Mouse (Mus musculus): Measurements from ENCODE around the gene Palm2. TPM values are rescaled to one million over a fixed set of nuclear protein-coding genes. Genes with fewer than 3 reads are reported as not detected.
"Not testable (repeated sequence)": the region's sequence is repeated elsewhere in the genome, so short reads cannot be mapped to it uniquely, and the experiment has no call there.

The Palm2 gene
- total RNA-seq (2014; rRNA removed) (26.4 and 27.8 TPM in 2 replicates), polyA plus RNA-seq (2015; fragmentation: Nextera tagmentation; extraction: Ambion mirVana) (19.8 and 33.1 TPM in 2 replicates)

DNA sequence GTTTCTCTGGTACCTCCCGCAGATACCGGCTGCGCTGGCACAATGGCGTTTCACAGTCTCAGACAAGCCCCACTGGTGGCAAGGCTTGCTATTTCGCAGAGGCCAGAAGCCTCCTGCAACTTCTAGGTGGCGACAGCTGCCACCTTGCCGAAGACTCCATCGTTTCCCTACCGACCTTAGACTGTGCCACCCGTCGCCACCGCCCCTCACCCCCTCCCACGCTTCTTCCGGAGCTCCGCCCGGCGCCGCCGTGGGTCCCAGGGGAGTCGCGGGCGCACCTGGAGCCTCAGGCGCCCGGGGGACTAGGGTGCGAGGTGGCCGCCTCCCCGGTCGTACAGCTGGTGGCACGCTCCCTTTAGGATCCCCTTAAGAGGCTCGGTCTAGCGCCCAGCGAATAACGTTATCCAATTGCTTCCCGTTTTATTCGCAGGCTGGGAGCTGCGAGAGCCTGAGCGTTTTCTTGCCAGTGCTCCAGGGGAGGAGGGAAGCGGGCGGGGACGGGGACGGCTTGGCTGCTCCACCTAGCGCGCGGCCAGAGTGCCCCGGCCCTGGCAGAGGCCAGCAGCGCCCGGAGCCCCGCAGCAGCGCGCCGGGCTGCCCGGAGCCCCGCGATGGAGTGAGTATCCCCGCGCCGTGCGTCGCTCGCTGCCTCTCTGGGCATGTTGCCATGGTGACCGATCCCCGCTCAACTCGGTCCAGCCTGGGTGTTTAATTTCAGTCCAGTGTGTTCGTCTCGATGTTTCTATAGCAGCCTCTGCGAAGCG lies at the start of gene Palm2:
Gene Palm2 (plus strand): TSS at position 307 of the 764 bp plus-strand sequence.
- WGBS: under 1% methylated on average over 59 of the region's 67 CpGs
- DNase-seq (ENCODE audit: low spot score) (peak; percentile 85), ATAC-seq (ENCODE audit: low FRiP score) (peak; percentile 83)
- H3K4me2 ChIP-seq (ENCODE audit: low read depth, low read length, poor library complexity, severe bottlenecking): peak within 1 kb of the TSS; percentile 70
- H3K4me3 ChIP-seq (ENCODE audit: low read depth, low read length): peak within 1 kb of the TSS; percentile 61
- peak within 1 kb of the TSS; percentile 93 for H3K27ac ChIP-seq (ENCODE audit: low read depth, low read length)
- TF ChIP-seq CTCF (IDR thresholded peaks at IDR 0.05): peak; percentile 17
- H3K27me3 ChIP-seq (ENCODE audit: insufficient read depth, low read length): no peaks in the 10 kb centered on the region
- peaks cover 3% of the 10 kb centered on the region; the same call in 1 of the 2 replicates for H3K4me1 ChIP-seq (ENCODE audit: insufficient read depth, low read length)
- no peaks in the 10 kb centered on the region for H3K36me3 ChIP-seq (ENCODE audit: insufficient read depth, low read length)
- peak within 1 kb of the TSS; percentile 76 for H3K9ac ChIP-seq (replicated peaks; ENCODE audit: low read length, poor library complexity, severe bottlenecking)
- H3K9me3 ChIP-seq (ENCODE audit: low read length): no peaks in the 10 kb centered on the region

DNA sequence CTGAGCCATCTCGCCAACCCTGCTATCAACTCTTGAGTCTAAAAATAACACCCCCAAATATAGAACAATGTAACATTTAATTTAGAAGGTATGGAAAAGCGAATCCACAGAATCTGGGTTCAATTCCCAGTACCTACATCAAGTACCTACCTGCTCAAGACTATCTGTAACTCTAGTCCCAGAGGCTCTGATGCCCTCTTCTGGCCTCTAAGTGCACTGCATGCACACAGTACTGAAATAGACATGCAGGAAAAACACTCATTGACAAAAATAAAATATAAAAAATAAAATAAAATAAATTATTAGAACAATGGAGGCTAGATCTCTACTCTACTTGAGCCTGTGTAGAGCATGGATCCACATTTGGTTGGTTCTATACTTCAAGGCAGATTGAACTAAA lies 49.7 kb upstream of the Palm2 start:
- WGBS: 88% methylated on average over 2 of the region's 2 CpGs
- no peak for ATAC-seq (ENCODE audit: low FRiP score)
- no peaks in the 10 kb centered on the region for H3K4me1 ChIP-seq (ENCODE audit: insufficient read depth, low read length)
- H3K27ac ChIP-seq (ENCODE audit: low read depth, low read length): no peak overlapping the region
- no peaks in the 10 kb centered on the region for H3K27me3 ChIP-seq (ENCODE audit: insufficient read depth, low read length)
- no peak for DNase-seq (ENCODE audit: low spot score)
- H3K36me3 ChIP-seq (ENCODE audit: insufficient read depth, low read length): no peaks in the 10 kb centered on the region
- no peak overlapping the region for H3K4me2 ChIP-seq (ENCODE audit: low read depth, low read length, poor library complexity, severe bottlenecking)
- no peak overlapping the region for H3K4me3 ChIP-seq (ENCODE audit: low read depth, low read length)
- H3K9me3 ChIP-seq (ENCODE audit: low read length): no peaks in the 10 kb centered on the region
- TF ChIP-seq CTCF (IDR thresholded peaks at IDR 0.05): peak; percentile 45
- no peak overlapping the region for H3K9ac ChIP-seq (replicated peaks; ENCODE audit: low read length, poor library complexity, severe bottlenecking)

DNA sequence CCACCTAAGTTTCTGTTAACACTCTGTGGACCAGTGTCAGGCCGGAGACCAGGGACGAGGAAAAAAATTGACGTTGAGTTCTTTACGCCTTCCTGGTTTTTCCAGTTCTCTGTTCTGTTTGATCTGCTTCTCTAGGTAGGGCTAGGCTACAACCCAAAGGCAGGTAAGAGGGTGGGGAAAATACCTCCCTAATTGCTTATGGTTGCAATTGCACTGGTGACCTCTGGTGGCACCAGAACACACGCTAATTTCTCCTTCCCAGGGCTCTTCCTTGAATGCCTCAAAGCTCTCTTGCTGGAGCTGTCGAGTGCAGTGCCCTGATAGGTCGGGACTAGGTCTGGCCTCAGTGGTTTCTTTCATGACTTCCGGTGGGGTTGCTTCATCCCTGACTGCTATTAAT lies 42.9 kb upstream of the Palm2 start:
- H3K9ac ChIP-seq (replicated peaks; ENCODE audit: low read length, poor library complexity, severe bottlenecking): no peak overlapping the region
- H3K4me3 ChIP-seq (ENCODE audit: low read depth, low read length): no peak overlapping the region
- no peaks in the 10 kb centered on the region for H3K4me1 ChIP-seq (ENCODE audit: insufficient read depth, low read length)
- no peaks in the 10 kb centered on the region for H3K27me3 ChIP-seq (ENCODE audit: insufficient read depth, low read length)
- H3K4me2 ChIP-seq (ENCODE audit: low read depth, low read length, poor library complexity, severe bottlenecking): no peak overlapping the region
- H3K9me3 ChIP-seq (ENCODE audit: low read length): no peaks in the 10 kb centered on the region
- peak; percentile 41; the same call in 1 of the 2 replicates for TF ChIP-seq CTCF (IDR thresholded peaks at IDR 0.05)
- ATAC-seq (ENCODE audit: low FRiP score) (no peak), DNase-seq (ENCODE audit: low spot score) (no peak)
- H3K27ac ChIP-seq (ENCODE audit: low read depth, low read length): no peak overlapping the region
- no peaks in the 10 kb centered on the region for H3K36me3 ChIP-seq (ENCODE audit: insufficient read depth, low read length)
- 71% methylated on average over 8 of the region's 8 CpGs for WGBS

- Histone ChIP-seq H3K27ac (ENCODE audit: low read depth, low read length) (no peak overlapping the region), H3K9ac (replicated peaks; ENCODE audit: low read length, poor library complexity, severe bottlenecking) (no peak overlapping the region), H3K4me1 (ENCODE audit: insufficient read depth, low read length) (no peaks in the 10 kb centered on the region), H3K4me3 (ENCODE audit: low read depth, low read length) (no peak overlapping the region), H3K36me3 (ENCODE audit: insufficient read depth, low read length) (no peaks in the 10 kb centered on the region), H3K9me3 (ENCODE audit: low read length) (no peaks in the 10 kb centered on the region), H3K4me2 (ENCODE audit: low read depth, low read length, poor library complexity, severe bottlenecking) (no peak overlapping the region), H3K27me3 (ENCODE audit: insufficient read depth, low read length) (no peaks in the 10 kb centered on the region)
- DNase-seq (ENCODE audit: low spot score): no peak
- ATAC-seq (ENCODE audit: low FRiP score): no peak
- TF ChIP-seq CTCF (IDR thresholded peaks at IDR 0.05): no peak
- WGBS: 85% methylated on average over 9 of the region's 9 CpGs
These were observed 37.6 kb upstream of the Palm2 start for GRCm38 (mm10) chr4:57396414-57396813.

DNA sequence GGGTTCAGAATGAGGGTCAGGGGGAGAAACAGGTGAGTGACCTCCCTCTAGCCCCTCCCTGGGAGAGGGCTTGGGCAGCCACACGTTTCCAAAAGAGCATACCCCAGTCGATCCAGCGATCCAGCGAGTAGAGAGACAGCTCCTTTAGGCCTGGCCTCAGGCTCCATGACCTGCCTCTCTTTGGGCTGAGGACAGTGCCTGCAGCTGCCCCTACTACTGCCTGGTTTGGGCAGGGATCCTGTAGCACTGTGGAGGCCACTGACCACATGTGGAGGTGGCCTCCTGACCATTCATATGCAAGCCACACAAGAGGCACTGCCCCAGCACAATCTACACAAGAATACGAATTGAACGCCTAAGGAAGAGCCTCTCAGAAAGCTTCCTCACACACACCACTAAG lies 21.7 kb upstream of the Palm2 start:
- not testable (repeated sequence) for ATAC-seq (ENCODE audit: low FRiP score)
- WGBS: 40% methylated on average over 6 of the region's 6 CpGs

DNA sequence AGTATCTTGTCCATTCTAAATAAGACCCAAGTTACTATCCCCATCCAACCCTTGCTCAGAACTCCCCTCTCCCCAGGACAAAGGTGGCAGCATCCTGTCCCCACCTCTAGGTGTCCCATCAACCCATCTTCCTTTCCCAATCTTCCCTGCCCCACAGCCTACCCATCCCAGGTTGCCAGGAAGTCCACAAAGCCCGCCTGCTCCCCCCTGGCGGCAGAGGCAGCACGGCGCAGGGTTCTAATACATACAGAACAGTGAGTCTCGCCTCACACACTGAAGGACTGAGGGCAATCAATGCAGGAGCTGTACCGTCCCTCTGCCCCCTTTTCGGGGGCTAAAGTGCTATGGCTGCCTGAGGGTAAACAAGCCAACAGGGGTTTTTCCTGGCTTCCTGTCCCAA lies 21.0 kb upstream of the Palm2 start:
- no peak overlapping the region for H3K27ac ChIP-seq (ENCODE audit: low read depth, low read length)
- no peak overlapping the region for H3K4me2 ChIP-seq (ENCODE audit: low read depth, low read length, poor library complexity, severe bottlenecking)
- no peak overlapping the region for H3K9ac ChIP-seq (replicated peaks; ENCODE audit: low read length, poor library complexity, severe bottlenecking)
- H3K4me1 ChIP-seq (ENCODE audit: insufficient read depth, low read length): no peaks in the 10 kb centered on the region
- no peaks in the 10 kb centered on the region for H3K27me3 ChIP-seq (ENCODE audit: insufficient read depth, low read length)
- H3K4me3 ChIP-seq (ENCODE audit: low read depth, low read length): no peak overlapping the region
- H3K9me3 ChIP-seq (ENCODE audit: low read length): no peaks in the 10 kb centered on the region
- H3K36me3 ChIP-seq (ENCODE audit: insufficient read depth, low read length): no peaks in the 10 kb centered on the region
- no peak for ATAC-seq (ENCODE audit: low FRiP score)
- WGBS: 45% methylated on average over 7 of the region's 7 CpGs
- no peak for DNase-seq (ENCODE audit: low spot score)
- TF ChIP-seq CTCF (IDR thresholded peaks at IDR 0.05): peak; percentile 21; the same call in 1 of the 2 replicates

More for the DNA sequence above, 21.7 kb upstream of the Palm2 start:
- not testable (repeated sequence) for H3K27me3 ChIP-seq (ENCODE audit: insufficient read depth, low read length); DNase-seq (ENCODE audit: low spot score); H3K4me3 ChIP-seq (ENCODE audit: low read depth, low read length); H3K9me3 ChIP-seq (ENCODE audit: low read length); H3K27ac ChIP-seq (ENCODE audit: low read depth, low read length); H3K4me1 ChIP-seq (ENCODE audit: insufficient read depth, low read length); H3K9ac ChIP-seq (replicated peaks; ENCODE audit: low read length, poor library complexity, severe bottlenecking); H3K36me3 ChIP-seq (ENCODE audit: insufficient read depth, low read length); H3K4me2 ChIP-seq (ENCODE audit: low read depth, low read length, poor library complexity, severe bottlenecking)

DNA sequence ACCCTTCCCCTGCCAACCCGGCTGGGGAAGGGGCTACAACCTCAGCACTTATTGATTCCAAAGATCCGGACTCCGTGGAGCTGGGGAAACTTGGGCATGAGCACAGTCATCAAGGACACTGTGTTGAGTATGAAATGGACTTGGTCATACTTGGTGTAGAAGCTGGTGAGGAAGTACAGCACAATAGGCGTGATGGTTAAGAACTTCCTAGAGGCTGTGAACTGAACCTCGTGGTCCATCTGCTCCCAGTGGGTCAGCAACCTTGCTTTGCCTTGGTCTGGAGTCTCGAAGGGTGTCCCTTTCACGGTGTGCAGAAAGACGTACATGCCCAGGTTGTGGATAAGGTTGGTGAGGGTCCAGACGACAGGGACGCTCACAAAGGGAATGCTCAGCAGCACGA lies 20.4 kb upstream of the Palm2 start:
- H3K4me2 ChIP-seq (ENCODE audit: low read depth, low read length, poor library complexity, severe bottlenecking); DNase-seq (ENCODE audit: low spot score); H3K27ac ChIP-seq (ENCODE audit: low read depth, low read length); H3K36me3 ChIP-seq (ENCODE audit: insufficient read depth, low read length); ATAC-seq (ENCODE audit: low FRiP score); H3K4me1 ChIP-seq (ENCODE audit: insufficient read depth, low read length); H3K4me3 ChIP-seq (ENCODE audit: low read depth, low read length); H3K9me3 ChIP-seq (ENCODE audit: low read length); H3K27me3 ChIP-seq (ENCODE audit: insufficient read depth, low read length); H3K9ac ChIP-seq (replicated peaks; ENCODE audit: low read length, poor library complexity, severe bottlenecking): not testable (repeated sequence)
- WGBS: 93% methylated on average over 11 of the region's 11 CpGs
